Mouse (Mus musculus): ENCODE measurements around the gene Map3k9.

Gene Map3k9

DNA sequence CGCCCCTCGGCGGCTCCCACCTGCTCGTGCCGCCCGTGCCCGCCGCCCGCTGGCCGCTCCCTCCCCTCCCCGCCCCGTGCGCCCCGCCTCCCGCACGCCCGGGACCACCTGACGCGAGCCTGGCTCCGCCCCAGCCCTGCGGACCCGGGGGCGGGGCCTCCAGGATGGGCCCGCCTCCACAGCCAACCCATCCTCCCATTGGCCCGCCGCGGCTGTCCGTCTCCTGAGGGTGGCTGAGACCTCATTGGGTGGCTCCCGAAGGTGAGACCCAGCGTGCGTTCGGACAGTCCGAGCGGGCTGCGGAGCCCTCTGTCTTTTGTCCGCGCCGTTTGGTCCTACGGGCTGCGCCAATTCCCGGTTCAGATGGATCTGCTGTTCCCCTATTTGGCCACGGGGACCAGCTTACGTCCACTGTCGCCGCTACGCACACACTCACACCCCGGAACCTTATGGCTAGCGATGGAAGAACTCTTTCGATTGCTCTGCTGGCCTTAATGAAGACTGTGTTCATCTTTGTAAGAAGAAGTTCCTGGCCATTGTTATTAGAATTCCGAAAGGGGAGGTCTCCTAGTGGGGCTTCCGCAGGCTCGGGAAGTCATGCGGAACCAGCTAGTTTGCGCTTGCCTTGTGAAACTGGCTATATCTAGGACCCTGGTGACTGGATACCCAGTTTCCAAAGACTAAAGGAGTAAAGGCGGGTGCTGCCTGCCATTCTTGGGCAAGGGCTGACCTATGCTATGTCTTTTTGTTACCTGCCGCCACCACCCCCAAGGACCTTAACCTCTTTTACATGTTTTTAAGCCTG is at the start of gene Map3k9:
TSS of gene Map3k9 (minus strand) at position 71 of the 805 bp plus-strand sequence.
- DNase-seq (ENCODE audit: low read depth, low spot score) = peak; percentile 87

DNA sequence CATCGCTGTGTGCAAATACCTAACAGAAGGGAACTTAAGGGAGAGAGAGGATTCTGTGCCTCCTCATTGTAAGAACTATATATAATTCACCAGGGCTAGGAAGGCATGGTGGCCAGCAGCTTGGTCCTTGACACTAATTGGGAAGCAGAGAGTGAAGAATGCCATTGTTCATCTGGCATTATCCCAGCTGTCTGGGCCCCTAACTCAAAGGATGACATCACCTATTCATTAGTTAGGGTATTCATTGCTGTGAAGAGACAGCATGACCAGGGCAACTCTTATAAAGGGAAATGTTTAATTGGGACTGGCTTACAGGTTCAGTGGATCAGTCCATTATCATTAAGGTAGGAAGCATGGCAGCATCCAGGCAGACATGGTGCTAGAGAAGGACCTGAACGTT is 47.4 kb upstream of the Map3k9 start:
- DNase-seq (ENCODE audit: low read depth, low spot score) = no peak

DNA sequence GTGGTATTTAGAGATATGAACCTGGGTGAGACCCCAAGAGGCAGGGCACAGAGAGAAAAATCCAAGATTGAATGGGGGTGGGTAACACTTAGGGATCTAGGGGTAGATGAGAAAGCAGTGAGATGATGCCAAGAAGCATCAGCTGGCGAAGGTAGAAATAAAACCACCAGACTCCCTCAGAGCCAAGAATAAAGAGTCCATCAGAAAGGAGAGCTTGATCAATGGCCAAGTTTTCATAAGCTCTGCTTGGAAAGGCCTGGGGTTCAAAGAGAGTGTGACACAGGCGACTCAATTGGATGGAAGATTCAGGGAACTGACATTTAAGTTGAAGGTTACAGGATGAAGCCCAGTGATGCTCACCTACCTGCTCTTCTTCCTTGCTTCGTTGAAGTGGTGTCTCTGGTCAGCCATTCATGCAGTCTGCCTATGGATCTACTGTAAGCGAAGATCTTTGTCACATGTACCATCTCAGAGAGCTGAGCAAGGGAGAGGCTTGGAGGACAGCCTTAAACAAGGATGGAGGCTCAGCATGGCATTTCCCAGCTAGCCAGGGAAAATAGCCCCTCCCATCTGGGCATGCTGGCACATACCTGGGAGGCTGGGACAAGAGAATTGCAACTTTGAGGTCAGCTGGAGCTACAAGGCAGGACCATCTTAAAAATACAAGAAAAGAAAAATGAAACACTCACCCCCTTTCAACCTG is 42.0 kb upstream of the Map3k9 start:
- no peak for DNase-seq (ENCODE audit: low read depth, low spot score)

DNA sequence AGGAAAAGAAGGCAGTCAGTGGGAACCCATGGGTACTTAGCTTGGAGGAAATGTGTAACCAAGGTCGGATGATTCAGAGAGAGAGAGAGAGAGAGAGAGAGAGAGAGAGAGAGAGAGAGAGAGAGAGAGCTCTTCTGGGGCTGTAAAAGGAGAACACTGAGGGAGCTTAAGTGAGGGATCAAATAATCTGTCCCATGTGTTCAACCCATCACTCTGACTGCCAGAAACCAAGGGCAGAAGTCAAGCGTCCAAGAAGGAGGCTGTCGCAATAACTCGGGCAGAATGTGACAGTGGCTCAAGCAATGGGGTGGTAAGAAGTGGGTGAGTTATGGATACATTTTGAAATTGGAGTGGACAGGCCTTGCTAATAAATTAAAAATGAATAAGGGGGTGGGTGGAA is 41.2 kb upstream of the Map3k9 start:
- no peak for DNase-seq (ENCODE audit: low read depth, low spot score)

DNA sequence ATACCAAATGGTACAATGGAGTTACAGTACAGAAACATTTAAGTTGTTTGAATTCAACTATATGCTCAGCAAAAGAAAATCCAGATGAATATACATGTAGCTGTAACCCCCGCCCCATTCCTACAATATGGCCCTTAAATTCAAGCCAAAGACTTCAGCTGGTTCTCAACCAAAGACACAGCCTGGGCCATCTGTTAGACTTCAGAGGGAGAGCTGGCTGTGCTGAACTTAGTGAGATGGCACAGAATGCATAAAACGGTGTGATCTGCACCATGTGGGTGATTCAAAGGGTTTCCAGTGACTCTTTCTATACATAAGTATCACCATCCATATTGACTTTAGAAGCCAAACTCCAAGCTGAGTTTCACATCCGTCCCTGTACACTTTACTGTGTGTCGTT is 39.7 kb upstream of the Map3k9 start:
- no peak for DNase-seq (ENCODE audit: low read depth, low spot score)

GRCm38 (mm10) chr12:81817126-81817505 is 36.1 kb upstream of the Map3k9 start:
- DNase-seq (ENCODE audit: low read depth, low spot score) = no peak

DNA sequence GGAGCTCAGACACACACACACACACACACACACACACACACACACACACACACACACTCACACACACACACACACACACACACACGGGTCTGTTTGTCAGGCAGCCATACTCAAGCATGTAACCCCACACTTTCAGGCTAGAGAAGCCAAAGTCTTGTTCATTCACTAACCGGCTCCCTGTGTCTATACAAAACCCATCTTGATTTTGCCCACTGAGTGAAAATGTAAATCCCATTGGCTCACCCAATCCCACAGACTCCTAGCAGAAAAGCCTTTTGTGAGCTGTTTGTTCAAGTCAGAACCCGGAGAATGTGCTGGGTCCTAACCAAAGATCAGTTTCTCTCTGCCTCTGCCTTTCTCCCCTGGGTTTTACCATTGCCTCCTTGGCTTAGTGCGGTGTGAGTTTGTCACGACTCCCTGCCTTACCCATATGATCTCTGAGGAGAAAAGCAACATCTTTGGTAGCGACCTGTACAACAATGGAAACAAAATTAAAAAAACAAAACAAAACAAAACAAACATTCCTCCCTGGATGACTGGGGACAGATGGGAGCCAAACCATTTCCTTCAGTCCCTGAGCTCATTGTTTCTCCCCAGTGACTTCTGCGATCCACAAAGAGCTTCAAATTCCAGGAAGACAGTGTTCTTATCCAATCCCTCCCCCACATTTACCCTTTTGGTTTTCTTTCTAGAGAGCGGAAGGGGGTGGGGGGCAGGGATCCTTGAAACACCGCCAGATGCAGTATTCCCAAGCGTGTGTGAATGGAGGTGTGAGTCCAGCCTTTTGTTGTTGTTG is 35.6 kb upstream of the Map3k9 start:
- no peak for DNase-seq (ENCODE audit: low read depth, low spot score)

- no peak for DNase-seq (ENCODE audit: low read depth, low spot score)
These were observed 33.8 kb upstream of the Map3k9 start for GRCm38 (mm10) chr12:81814742-81815141.

- DNase-seq (ENCODE audit: low read depth, low spot score) = no peak
These were observed 29.4 kb upstream of the Map3k9 start for GRCm38 (mm10) chr12:81810417-81810816.

GRCm38 (mm10) chr12:81808596-81808995 is 27.6 kb upstream of the Map3k9 start:
- no peak for DNase-seq (ENCODE audit: low read depth, low spot score)

- no peak for DNase-seq (ENCODE audit: low read depth, low spot score)
These were observed 27.0 kb upstream of the Map3k9 start for GRCm38 (mm10) chr12:81807953-81808352.

DNA sequence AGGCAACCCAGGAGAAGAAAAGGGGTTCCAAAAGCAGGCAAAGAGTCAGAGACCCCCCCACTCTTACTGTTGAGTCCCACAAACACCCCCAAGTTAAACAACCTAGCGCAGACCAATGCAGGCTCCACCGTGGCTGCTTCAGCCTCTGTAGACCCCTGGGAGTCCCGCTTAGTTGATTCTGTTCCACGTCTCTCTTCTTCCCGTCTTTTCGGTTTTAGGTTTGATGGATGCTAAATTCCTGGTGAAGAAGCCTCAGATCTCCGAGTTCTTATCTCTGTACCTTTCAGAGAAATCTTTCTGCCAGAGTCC is 26.5 kb upstream of the Map3k9 start:
- no peak for DNase-seq (ENCODE audit: low read depth, low spot score)

DNA sequence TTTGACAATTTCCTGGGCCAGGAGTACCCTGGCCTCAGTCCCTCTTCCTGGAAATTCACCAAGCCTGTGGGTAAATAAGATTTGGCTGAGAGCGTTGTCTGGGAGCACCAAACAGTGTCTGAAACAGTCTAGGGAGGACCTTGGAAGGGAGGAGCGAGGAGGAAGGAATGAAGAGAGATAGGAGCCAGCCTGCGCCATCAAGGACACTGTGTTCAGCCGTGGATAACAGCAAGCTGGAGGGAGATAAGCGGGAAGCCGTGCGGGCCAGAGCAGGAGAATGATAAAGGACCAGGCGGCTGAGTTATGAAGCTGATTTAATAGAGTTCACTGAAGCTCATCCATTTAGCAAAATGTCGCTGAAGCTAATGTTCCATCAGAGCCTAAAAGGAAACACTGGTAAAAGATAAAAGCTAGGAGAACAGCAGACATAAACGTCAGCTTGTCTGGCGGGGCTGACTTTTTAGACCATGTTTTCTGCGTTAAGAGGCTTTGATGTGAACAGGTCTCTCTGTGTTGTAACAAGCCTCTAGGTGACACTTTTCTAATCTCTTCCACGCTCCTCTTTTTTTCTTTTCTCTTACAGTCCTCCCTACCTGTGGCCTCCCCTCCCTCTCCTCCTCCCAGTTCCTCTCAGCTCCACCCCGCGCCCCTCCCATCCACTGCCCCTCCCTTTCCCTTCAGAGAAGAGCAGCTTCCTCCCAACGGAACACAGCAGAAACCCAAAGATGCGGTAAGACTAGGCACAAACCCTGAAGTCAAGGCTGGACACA is 26.0 kb upstream of the Map3k9 start:
- no peak for DNase-seq (ENCODE audit: low read depth, low spot score)

- DNase-seq (ENCODE audit: low read depth, low spot score) = no peak
These were observed 25.1 kb upstream of the Map3k9 start for GRCm38 (mm10) chr12:81806114-81806513.

DNA sequence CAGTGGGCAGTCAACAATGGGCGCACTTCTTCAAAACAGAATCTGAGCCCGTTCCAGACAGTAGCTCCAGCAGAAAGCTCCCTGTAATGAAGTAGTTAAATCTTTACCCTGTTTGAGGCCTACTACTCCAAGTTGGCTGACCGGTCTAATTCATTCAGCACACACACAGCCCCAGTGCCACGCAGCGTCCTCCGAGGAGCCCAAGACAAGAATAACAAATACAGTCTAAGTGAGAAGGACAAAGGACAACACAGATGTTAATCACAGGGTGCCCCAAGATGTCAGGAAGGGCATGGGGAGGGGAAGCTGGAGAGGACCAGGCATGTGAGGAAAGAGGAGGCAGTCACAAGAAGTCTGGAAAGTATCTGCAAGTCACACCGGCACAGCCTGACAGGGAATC is 22.8 kb upstream of the Map3k9 start:
- no peak for DNase-seq (ENCODE audit: low read depth, low spot score)

DNA sequence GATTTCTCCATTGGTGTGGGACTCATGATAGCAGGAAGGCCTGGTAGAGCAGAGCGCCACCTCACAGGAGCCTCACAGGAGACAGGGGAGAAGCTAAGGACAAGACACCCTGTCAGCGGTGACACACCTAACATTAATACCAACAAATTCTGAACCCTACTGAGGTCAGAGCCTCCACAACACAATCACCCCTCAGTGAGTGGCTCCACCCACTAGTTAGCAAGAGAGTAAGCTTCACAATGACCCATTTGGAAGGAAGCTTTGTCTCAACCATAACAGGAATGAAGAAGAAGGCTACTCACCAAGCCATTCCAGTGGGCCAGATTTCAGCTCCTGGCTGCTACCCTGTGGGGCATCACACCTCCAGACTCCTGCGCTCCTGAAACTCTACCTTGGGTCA is 22.0 kb upstream of the Map3k9 start:
- DNase-seq (ENCODE audit: low read depth, low spot score) = no peak

GRCm38 (mm10) chr12:81801134-81801533 is 20.2 kb upstream of the Map3k9 start:
- no peak for DNase-seq (ENCODE audit: low read depth, low spot score)

DNA sequence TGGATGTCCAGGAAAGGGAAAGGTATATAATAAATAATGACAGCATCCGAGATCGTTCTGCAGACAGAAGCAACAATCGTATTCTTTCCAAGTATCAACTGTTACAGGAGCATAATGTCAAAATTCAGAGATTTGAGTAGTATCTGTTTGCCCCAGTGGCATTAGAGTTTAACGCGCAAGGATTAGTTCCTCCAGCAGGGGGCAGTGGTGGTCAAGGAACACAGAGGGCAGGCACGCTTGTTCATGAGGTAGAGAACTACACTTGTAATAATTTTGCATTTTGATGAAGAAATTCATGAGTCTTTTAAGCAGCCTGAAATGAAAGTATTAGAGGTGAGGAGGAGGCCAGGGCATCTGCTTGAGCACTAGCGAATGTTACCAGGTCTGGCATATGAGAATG is 15.6 kb upstream of the Map3k9 start:
- DNase-seq (ENCODE audit: low read depth, low spot score) = peak; percentile 76

- no peak for DNase-seq (ENCODE audit: low read depth, low spot score)
These were observed 11.7 kb upstream of the Map3k9 start for GRCm38 (mm10) chr12:81792511-81793218.

DNA sequence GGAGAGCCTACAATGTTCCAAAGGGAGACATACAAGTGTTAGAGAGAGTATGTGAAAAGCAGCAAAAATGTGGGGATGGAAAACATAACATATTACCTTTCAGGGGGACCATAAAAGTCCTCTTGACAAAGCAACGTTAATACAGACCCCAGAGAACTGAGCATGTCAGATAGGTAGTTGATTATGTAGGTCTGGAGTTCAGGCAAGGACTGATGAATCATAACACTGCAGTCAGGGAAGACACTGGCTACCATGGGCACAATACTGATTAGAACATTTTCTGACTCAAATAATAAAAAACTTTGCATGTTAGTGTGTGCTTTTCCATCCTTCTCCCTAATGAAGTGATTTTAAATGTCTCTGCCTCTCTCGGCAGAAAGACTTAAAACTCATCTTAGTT is 8.5 kb upstream of the Map3k9 start:
- no peak for DNase-seq (ENCODE audit: low read depth, low spot score)

DNA sequence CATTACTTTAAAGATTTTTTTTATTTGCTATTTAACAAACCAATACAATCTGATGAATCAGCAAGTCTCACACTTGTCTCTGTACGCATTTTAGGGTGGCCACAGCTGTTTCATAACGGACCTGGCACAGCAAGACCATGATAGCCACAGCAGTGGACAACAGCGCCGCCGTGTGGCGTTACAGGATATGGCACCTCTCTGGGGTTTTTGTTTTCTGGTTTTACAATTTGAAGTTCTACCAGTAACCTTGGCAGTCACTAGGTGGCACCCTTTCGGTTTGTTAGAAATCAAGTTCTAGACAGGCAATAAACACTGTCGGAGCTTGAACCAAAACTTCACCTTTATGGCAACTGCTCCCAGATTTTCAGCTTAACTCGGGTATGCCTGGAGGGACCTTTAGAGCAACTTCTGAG is 7.7 kb upstream of the Map3k9 start:
- DNase-seq (ENCODE audit: low read depth, low spot score) = peak; percentile 93

All from forelimb bud, embryonic 11.5 days (tissue).